Comparison of ENCODE assay signal across 25 mouse cellular contexts in the genomic region with DNA sequence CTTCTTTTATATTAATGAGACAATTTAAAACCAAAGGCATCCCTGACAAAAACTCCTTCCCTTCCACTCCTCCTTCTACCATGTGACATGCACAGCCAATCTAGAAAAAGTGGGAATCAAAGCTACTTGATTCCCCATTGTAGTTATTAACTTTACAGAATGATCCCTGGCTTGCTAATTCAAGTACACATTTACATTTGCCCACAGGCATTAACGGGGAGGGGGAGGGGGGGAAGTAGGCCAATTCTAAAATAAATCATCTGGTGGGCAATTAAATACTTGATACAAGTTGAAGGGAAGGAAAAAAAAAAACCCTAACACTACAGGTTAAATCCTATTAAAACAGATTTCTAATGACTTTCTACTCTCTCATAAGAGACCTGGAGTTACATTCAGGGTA.
"Had no signal": no experiment of that assay in that cellular context is flagged by ENCODE, and none has a peak within 500 bp of the region (broad histone marks: within the 10 kb centered on the region; RNA-seq: fewer than 3 reads in every experiment).

No protein-coding gene starts in this region.

- H3K9me3 ChIP-seq: heart, embryonic 10.5 days; heart, embryonic 12.5 days; hindbrain, embryonic 13.5 days; hindbrain, embryonic 15.5 days; intestine, embryonic 15.5 days; limb, embryonic 10.5 days; limb, embryonic 12.5 days; liver, embryonic 13.5 days had no signal

- H3K4me2 ChIP-seq: heart, embryonic 12.5 days; hindbrain, embryonic 13.5 days; hindbrain, embryonic 15.5 days; intestine, embryonic 15.5 days; limb, embryonic 12.5 days; liver, embryonic 11.5 days; liver, embryonic 13.5 days had no signal

- ATAC-seq: inflammation-experienced regulatory T-cells, adult 6 months; intestine, embryonic 15.5 days; intestine, postnatal 0 days had no signal

- H3K4me1 ChIP-seq: intestine, embryonic 15.5 days; liver, embryonic 13.5 days had no signal

- H3K9ac ChIP-seq: heart, embryonic 12.5 days; hindbrain, embryonic 13.5 days; hindbrain, embryonic 15.5 days; intestine, embryonic 15.5 days; limb, embryonic 12.5 days; liver, embryonic 13.5 days had no signal

- H3K27me3 ChIP-seq: heart, embryonic 12.5 days; hindbrain, embryonic 13.5 days; hindbrain, embryonic 15.5 days; intestine, embryonic 15.5 days; limb, embryonic 12.5 days; liver, embryonic 13.5 days had no signal

- DNase-seq: gastrocnemius, adult 2 months; gastrocnemius, postnatal 10 days; gastrocnemius, postnatal 25 days; heart, adult 18-20 months; heart, postnatal 10 days; heart, postnatal 4 days; kidney, adult 18-20 months; kidney, adult 8-10 months; kidney, postnatal 10 days; kidney, postnatal 25 days; kidney, postnatal 4 days; liver; liver, embryonic 13.5 days had no signal

- H3K36me3 ChIP-seq: heart, embryonic 10.5 days; heart, embryonic 12.5 days; hindbrain, embryonic 13.5 days; hindbrain, embryonic 15.5 days; intestine, embryonic 15.5 days; limb, embryonic 10.5 days; limb, embryonic 12.5 days; liver, embryonic 13.5 days had no signal

- H3K27ac ChIP-seq: gastrocnemius, adult 2 months; heart, embryonic 10.5 days; intestine, embryonic 15.5 days; layer of hippocampus, adult 2 months; left cerebral cortex, adult 2 months; limb, embryonic 10.5 days; limb, embryonic 12.5 days; liver, embryonic 13.5 days had no signal

- H3K4me3 ChIP-seq: gastrocnemius, adult 2 months; heart, embryonic 10.5 days; heart, embryonic 12.5 days; hindbrain, embryonic 13.5 days; hindbrain, embryonic 15.5 days; intestine, embryonic 15.5 days; layer of hippocampus, adult 2 months; left cerebral cortex, adult 2 months; limb, embryonic 10.5 days; limb, embryonic 12.5 days; liver, embryonic 13.5 days had no signal
